Mouse (Mus musculus): Measurements from ENCODE around the gene Ugt1a8.
"Not testable (repeated sequence)": the region's sequence is repeated elsewhere in the genome, so short reads cannot be mapped to it uniquely, and the experiment has no call there.

Ugt1a8 gene

GRCm38 (mm10) chr1:88087513-88087912 lies at the start of gene Ugt1a8:
Gene Ugt1a8, plus strand, starts transcription at chr1:88087813.
- DNase-seq = no peak

- DNase-seq = not testable (repeated sequence)
Measured at GRCm38 (mm10) chr1:88043044-88043443, 44.6 kb upstream of the Ugt1a8 start.

- DNase-seq = not testable (repeated sequence)
Measured at GRCm38 (mm10) chr1:88044832-88045437, 42.7 kb upstream of the Ugt1a8 start.

GRCm38 (mm10) chr1:88047408-88047807 lies 40.2 kb upstream of the Ugt1a8 start:
- not testable (repeated sequence) for DNase-seq

- no peak for DNase-seq
Measured at GRCm38 (mm10) chr1:88055088-88055487, 32.5 kb upstream of the Ugt1a8 start, which contains the start of gene Ugt1a10. Gene Ugt1a10, plus strand, starts transcription at chr1:88055388.

- DNase-seq = not testable (repeated sequence)
Measured at GRCm38 (mm10) chr1:88066472-88067102, 21.0 kb upstream of the Ugt1a8 start.

GRCm38 (mm10) chr1:88070495-88070894 lies 17.1 kb upstream of the Ugt1a8 start, which contains the start of gene Ugt1a9:
Gene Ugt1a9, plus strand, starts transcription at chr1:88070800.
- DNase-seq = no peak

GRCm38 (mm10) chr1:88070902-88071301 lies 16.7 kb upstream of the Ugt1a8 start:
- no peak for DNase-seq

- no peak for DNase-seq
Measured at GRCm38 (mm10) chr1:88074471-88074870, 13.1 kb upstream of the Ugt1a8 start.

- DNase-seq = no peak
Measured at GRCm38 (mm10) chr1:88077128-88077527, 10.5 kb upstream of the Ugt1a8 start.

- DNase-seq = no peak
Measured at GRCm38 (mm10) chr1:88081670-88082069, 5.9 kb upstream of the Ugt1a8 start.

GRCm38 (mm10) chr1:88086125-88086524 lies 1.5 kb upstream of the Ugt1a8 start:
- no peak for DNase-seq

- no peak for DNase-seq
Measured at GRCm38 (mm10) chr1:88092341-88092740, 4.7 kb downstream of the Ugt1a8 start.

GRCm38 (mm10) chr1:88094270-88094676 lies 6.7 kb downstream of the Ugt1a8 start:
- not testable (repeated sequence) for DNase-seq

GRCm38 (mm10) chr1:88094941-88095492 lies 7.4 kb downstream of the Ugt1a8 start, which contains the start of gene Ugt1a7c:
Gene Ugt1a7c, plus strand, starts transcription at chr1:88095062.
- DNase-seq = no peak

GRCm38 (mm10) chr1:88098546-88098945 lies 10.9 kb downstream of the Ugt1a8 start:
- DNase-seq = not testable (repeated sequence)

- DNase-seq = not testable (repeated sequence)
Measured at GRCm38 (mm10) chr1:88099691-88100090, 12.1 kb downstream of the Ugt1a8 start.

GRCm38 (mm10) chr1:88103019-88103418 lies 15.4 kb downstream of the Ugt1a8 start, which contains the start of gene Ugt1a6b:
Gene Ugt1a6b, plus strand, starts transcription at chr1:88103252.
- DNase-seq = not testable (repeated sequence)

- not testable (repeated sequence) for DNase-seq
Measured at GRCm38 (mm10) chr1:88103697-88104468, 16.3 kb downstream of the Ugt1a8 start.

- no peak for DNase-seq
Measured at GRCm38 (mm10) chr1:88104667-88105430, 17.2 kb downstream of the Ugt1a8 start.

- DNase-seq = no peak
Measured at GRCm38 (mm10) chr1:88105656-88106055, 18.0 kb downstream of the Ugt1a8 start.

GRCm38 (mm10) chr1:88109027-88109557 lies 21.5 kb downstream of the Ugt1a8 start:
- DNase-seq = not testable (repeated sequence)

Data from thymus, postnatal 14 days (tissue).